Comparison of ENCODE assay signal across 31 mouse cellular contexts in genomic region chr2:3573883-3574282, GRCm38 (mm10). TPM values are rescaled to one million over a fixed set of nuclear protein-coding genes. Genes with fewer than 3 reads are reported as not detected.
DNase-seq lines count a peak whose midpoint lies in the region; ATAC-seq and TF ChIP-seq lines count a peak whose summit lies in the region.
"Had no signal": no experiment of that assay in that cellular context is flagged by ENCODE, and none has a peak within 500 bp of the region (broad histone marks: within the 10 kb centered on the region; RNA-seq: fewer than 3 reads in every experiment).

No protein-coding gene starts in this region.

- no peak overlapping the region for H3K4me3 ChIP-seq in hindbrain, postnatal 0 days (ENCODE audit: low read length)
- H3K4me3 ChIP-seq in forebrain, embryonic 15.5 days, result no peak overlapping the region
- H3K4me3 ChIP-seq: embryonic facial prominence, embryonic 10.5 days; embryonic facial prominence, embryonic 13.5 days; erythroblast, embryonic 14.5 days; forebrain, embryonic 12.5 days; heart, embryonic 12.5 days; heart, embryonic 15.5 days; intestine, embryonic 15.5 days had no signal

- no peak for TF ChIP-seq CTCF in hindbrain, postnatal 0 days (IDR thresholded peaks at IDR 0.05; ENCODE audit: low read depth)

- no peak overlapping the region for H3K9ac ChIP-seq in hindbrain, postnatal 0 days (replicated peaks; ENCODE audit: low read length)
- no peak overlapping the region for H3K9ac ChIP-seq in forebrain, embryonic 15.5 days (replicated peaks)
- H3K9ac ChIP-seq: embryonic facial prominence, embryonic 13.5 days; forebrain, embryonic 12.5 days; heart, embryonic 12.5 days; heart, embryonic 15.5 days; hindbrain, embryonic 14.5 days; intestine, embryonic 15.5 days had no signal

- DNase-seq in A20 (ENCODE audit: low read depth, low spot score), result peak; percentile 24
- peak; percentile 10 for DNase-seq in MEL-GATA-1-ER (ENCODE audit: extremely low read depth, low read depth)
- DNase-seq in thymus, postnatal 4 days, result no peak
- no peak for DNase-seq in hindbrain, postnatal 0 days (ENCODE audit: low spot score)
- DNase-seq: adrenal gland, postnatal 10 days; adrenal gland, postnatal 36 days; cerebellum, adult 11 months; cerebellum, adult 2 months; cerebellum, adult 9-11 months; cerebellum, postnatal 25 days; embryo, embryonic 11 days; gastrocnemius, postnatal 10 days; gastrocnemius, postnatal 36 days; heart, adult 11 months; heart, postnatal 10 days; heart, postnatal 36 days had no signal

- H3K36me3 ChIP-seq in hindbrain, postnatal 0 days (ENCODE audit: insufficient read depth, low read length), result no peaks in the 10 kb centered on the region
- no peaks in the 10 kb centered on the region for H3K36me3 ChIP-seq in forebrain, embryonic 15.5 days
- H3K36me3 ChIP-seq: embryonic facial prominence, embryonic 10.5 days; embryonic facial prominence, embryonic 13.5 days; forebrain, embryonic 12.5 days; heart, embryonic 12.5 days; heart, embryonic 15.5 days; intestine, embryonic 15.5 days had no signal

- H3K27me3 ChIP-seq in hindbrain, postnatal 0 days (ENCODE audit: insufficient read depth, low read length), result no peaks in the 10 kb centered on the region
- no peaks in the 10 kb centered on the region for H3K27me3 ChIP-seq in forebrain, embryonic 15.5 days
- H3K27me3 ChIP-seq: embryonic facial prominence, embryonic 13.5 days; forebrain, embryonic 12.5 days; heart, embryonic 12.5 days; heart, embryonic 15.5 days; intestine, embryonic 15.5 days; Patski had no signal

- peak; percentile 75 to 83 for ATAC-seq in hematopoietic stem cell, adult 5-6 weeks (replicated peaks in 1 of 2; ENCODE audit: insufficient read depth in 1 of 2, low FRiP score in 2 of 2, low TSS enrichment in 1 of 2, low read depth in 1 of 2, poor library complexity in 2 of 2, severe bottlenecking in 2 of 2)
- peak; percentile 48; the same call in 1 of the 2 replicates for ATAC-seq in neutrophil, adult 5-6 weeks (ENCODE audit: extremely low read depth, insufficient number of reproducible peaks, low FRiP score, poor library complexity, severe bottlenecking)
- no peak for ATAC-seq in cerebellum, adult (ENCODE audit: insufficient number of reproducible peaks, low FRiP score, low TSS enrichment)
- ATAC-seq in hindbrain, postnatal 0 days, result no peak
- ATAC-seq in forebrain, embryonic 15.5 days (replicated peaks), result no peak
- ATAC-seq: CD4-positive, CD25-positive, alpha-beta regulatory T cell, adult 4 months; forebrain, embryonic 16.5 days; intestine, embryonic 15.5 days; Patski had no signal

- H3K4me2 ChIP-seq in hindbrain, postnatal 0 days (ENCODE audit: low read depth, low read length), result no peak overlapping the region
- H3K4me2 ChIP-seq in forebrain, embryonic 15.5 days (replicated peaks), result no peak overlapping the region
- H3K4me2 ChIP-seq: embryonic facial prominence, embryonic 13.5 days; forebrain, embryonic 12.5 days; heart, embryonic 12.5 days; heart, embryonic 15.5 days; hindbrain, embryonic 14.5 days; intestine, embryonic 15.5 days had no signal

- no peaks in the 10 kb centered on the region for H3K9me3 ChIP-seq in hindbrain, postnatal 0 days (ENCODE audit: low read length)
- H3K9me3 ChIP-seq in forebrain, embryonic 15.5 days, result no peaks in the 10 kb centered on the region
- H3K9me3 ChIP-seq: embryonic facial prominence, embryonic 10.5 days; embryonic facial prominence, embryonic 13.5 days; forebrain, embryonic 12.5 days; heart, embryonic 12.5 days; heart, embryonic 15.5 days; intestine, embryonic 15.5 days had no signal

- no peak overlapping the region for H3K27ac ChIP-seq in hindbrain, postnatal 0 days
- no peak overlapping the region for H3K27ac ChIP-seq in forebrain, embryonic 15.5 days (replicated peaks)
- H3K27ac ChIP-seq: embryonic facial prominence, embryonic 10.5 days; embryonic facial prominence, embryonic 13.5 days; forebrain, embryonic 12.5 days; heart, embryonic 15.5 days; hindbrain, embryonic 14.5 days; intestine, embryonic 15.5 days had no signal

- WGBS in hindbrain, postnatal 0 days, result 75% methylated on average over 7 of the region's 7 CpGs
- 88% methylated on average over 7 of the region's 7 CpGs for WGBS in forebrain, embryonic 15.5 days

- H3K4me1 ChIP-seq in hindbrain, postnatal 0 days (ENCODE audit: insufficient read depth, low read length), result no peaks in the 10 kb centered on the region
- no peaks in the 10 kb centered on the region for H3K4me1 ChIP-seq in forebrain, embryonic 15.5 days
- H3K4me1 ChIP-seq: embryonic facial prominence, embryonic 10.5 days; forebrain, embryonic 12.5 days; heart, embryonic 12.5 days; heart, embryonic 15.5 days; intestine, embryonic 15.5 days had no signal

RNA-seq across cellular contexts. Expression of gene Fam107b, which starts 3.6 kb away (rescaled TPM):
- 624 and 986 TPM in 2 replicates for total RNA-seq in hematopoietic stem cell, adult 5-6 weeks (2017)
- 425 and 533 TPM in 2 replicates for total RNA-seq in neutrophil, adult 5-6 weeks (2017)
- 34.0 and 41.3 TPM in 2 replicates for total RNA-seq in hindbrain, postnatal 0 days (2014; rRNA removed)
- polyA plus RNA-seq in hindbrain, postnatal 0 days (2015; fragmentation: Nextera tagmentation; extraction: Ambion mirVana), result 21.0 and 23.6 TPM in 2 replicates
- 58.9 and 60.4 TPM in 2 replicates for polyA plus RNA-seq in forebrain, embryonic 15.5 days (2015; fragmentation: Nextera tagmentation; extraction: Ambion mirVana)

Comparison
In these comparisons a context has a peak if more than half of its experiments do, and no peak if none do; other contexts are left out.
1. DNase-seq: peak in A20 (single experiment) and MEL-GATA-1-ER (single experiment); none in thymus, postnatal 4 days (single experiment) and hindbrain, postnatal 0 days (single experiment).
2. ATAC-seq: peak in hematopoietic stem cell, adult 5-6 weeks (2 of 2) and neutrophil, adult 5-6 weeks (single experiment); none in cerebellum, adult (single experiment), hindbrain, postnatal 0 days (single experiment) and forebrain, embryonic 15.5 days (single experiment).
3. RNA of gene Fam107b, which starts 3.6 kb away (total RNA-seq): 624 to 986 TPM in hematopoietic stem cell, adult 5-6 weeks and 425 to 533 TPM in neutrophil, adult 5-6 weeks; 34.0 to 41.3 TPM in hindbrain, postnatal 0 days; every median in the first group is over 10 times any median in the second.